ENCODE assay signal across 19 mouse cellular contexts in the genomic region with DNA sequence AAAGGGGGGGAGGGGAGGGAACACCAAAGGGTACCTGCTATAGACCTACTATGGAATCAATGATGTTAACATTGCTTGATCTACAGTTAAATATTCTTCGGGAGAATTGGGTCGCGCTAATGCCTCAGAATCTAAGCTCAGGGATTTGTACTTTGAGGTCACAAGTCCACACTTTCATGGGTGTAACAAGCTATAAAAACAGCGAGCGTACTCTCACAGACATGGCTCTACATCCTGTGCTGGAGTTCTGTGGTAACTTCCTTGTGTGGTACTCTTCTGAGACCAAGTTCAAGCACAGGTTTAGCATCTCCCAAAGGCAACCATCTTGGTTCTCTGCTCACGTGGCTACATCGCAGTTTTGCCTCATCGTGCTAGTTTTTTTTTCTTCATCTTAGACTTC.
"Had no signal": no experiment of that assay in that cellular context is flagged by ENCODE, and none has a peak within 500 bp of the region (broad histone marks: within the 10 kb centered on the region; RNA-seq: fewer than 3 reads in every experiment).

No protein-coding gene starts in this region.

- ATAC-seq: lung, postnatal 0 days; midbrain, embryonic 16.5 days had no signal

- H3K4me2 ChIP-seq: midbrain, embryonic 12.5 days; neural tube, embryonic 13.5 days; neural tube, embryonic 15.5 days had no signal

- H3K36me3 ChIP-seq: midbrain, embryonic 10.5 days; midbrain, embryonic 12.5 days; neural tube, embryonic 13.5 days; neural tube, embryonic 15.5 days had no signal

- H3K27ac ChIP-seq: midbrain, embryonic 10.5 days; midbrain, embryonic 12.5 days; neural tube, embryonic 13.5 days; neural tube, embryonic 15.5 days had no signal

- DNase-seq: lung, adult 18-20 months; lung, postnatal 4 days; midbrain, embryonic 14.5 days; retina, postnatal 1 day; right cerebral cortex, adult 18-20 months; right cerebral cortex, postnatal 25 days; right cerebral cortex, postnatal 4 days; spleen, adult 18-20 months; thymus, adult 18-20 months; thymus, postnatal 14 days; thymus, postnatal 36 days had no signal

- H3K4me3 ChIP-seq: midbrain, embryonic 10.5 days; midbrain, embryonic 12.5 days; myocyte; neural tube, embryonic 13.5 days; neural tube, embryonic 15.5 days had no signal

- H3K9me3 ChIP-seq: midbrain, embryonic 10.5 days; midbrain, embryonic 12.5 days; neural tube, embryonic 13.5 days; neural tube, embryonic 15.5 days had no signal

- H3K9ac ChIP-seq: lung, embryonic 14.5 days; midbrain, embryonic 12.5 days; neural tube, embryonic 13.5 days; neural tube, embryonic 15.5 days had no signal

- H3K4me1 ChIP-seq: midbrain, embryonic 10.5 days; midbrain, embryonic 12.5 days; neural tube, embryonic 13.5 days; neural tube, embryonic 15.5 days had no signal

- H3K27me3 ChIP-seq: midbrain, embryonic 12.5 days; neural tube, embryonic 13.5 days; neural tube, embryonic 15.5 days had no signal
